Mouse (Mus musculus) bone marrow macrophage, adult 2 months (primary cell): ENCODE data around the gene Car14. TPM values are rescaled to one million over a fixed set of nuclear protein-coding genes. Genes with fewer than 3 reads are reported as not detected.
"Not testable (repeated sequence)": the region's sequence is repeated elsewhere in the genome, so short reads cannot be mapped to it uniquely, and the experiment has no call there.

Experiments used
- H3K27ac ChIP-seq: 2 replicates; pipeline ENCODE4 v1.5.1; 2012; ENCODE audit warnings: low read depth, low read length; ENCODE audit not compliant: insufficient read depth
- H3K4me1 ChIP-seq: 2 replicates; pipeline ENCODE4 v1.6.1; 2012; ENCODE audit warnings: low read length; ENCODE audit not compliant: control insufficient read depth, insufficient read depth
- H3K4me3 ChIP-seq: 2 replicates; pipeline ENCODE4 v1.5.1; 2012; ENCODE audit warnings: mild to moderate bottlenecking, low read length, moderate library complexity; ENCODE audit not compliant: insufficient read depth
- CTCF ChIP-seq: IDR thresholded peaks from 2 replicates; pipeline ENCODE4 v1.5.1; 2012; ENCODE audit warnings: low read depth, mild to moderate bottlenecking, low read length, moderate library complexity
- POLR2A ChIP-seq: IDR thresholded peaks from 2 replicates; pipeline ENCODE4 v1.6.1; 2012; ENCODE audit warnings: mild to moderate bottlenecking, low read depth, low read length, borderline replicate concordance
- polyA plus RNA-seq: library from polyadenylated mRNA; stranded (reverse); fragments of >200 nt; gene quantifications from 2 replicates; pipeline ENCODE4 v1.2.4, GENCODE M21; 2012; ENCODE audit not compliant: missing spikeins, insufficient read depth, insufficient read length

The Car14 gene
- polyA plus RNA-seq, 1 experiment = not detected

DNA sequence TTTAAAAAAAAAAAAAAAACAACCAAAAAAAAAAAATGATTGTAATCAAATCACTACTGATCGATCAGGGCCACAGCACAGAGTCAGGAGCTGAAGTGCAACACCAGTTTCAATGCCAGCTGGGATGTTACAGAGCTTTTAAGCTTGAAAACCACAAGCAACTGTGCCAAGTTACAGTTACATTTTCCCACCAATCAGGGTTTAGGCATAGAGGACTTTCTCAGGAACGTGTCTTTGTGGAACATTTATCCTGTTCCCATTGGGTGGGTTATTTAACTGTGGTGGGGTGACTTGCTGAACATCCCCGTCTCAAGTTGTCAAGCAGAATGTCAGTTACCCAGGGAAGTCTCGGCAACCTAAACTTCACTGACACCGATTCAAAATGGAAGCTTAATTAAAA lies 20.6 kb upstream of the Car14 start:
- TF ChIP-seq CTCF (no peak), POLR2A (no peak)
- Histone ChIP-seq H3K4me1 (0 out of 2 replicates have a peak, but pooled peaks cover 2% of the 10 kb centered on the region), H3K27ac (no peak overlapping the region), H3K4me3 (no peak overlapping the region)

DNA sequence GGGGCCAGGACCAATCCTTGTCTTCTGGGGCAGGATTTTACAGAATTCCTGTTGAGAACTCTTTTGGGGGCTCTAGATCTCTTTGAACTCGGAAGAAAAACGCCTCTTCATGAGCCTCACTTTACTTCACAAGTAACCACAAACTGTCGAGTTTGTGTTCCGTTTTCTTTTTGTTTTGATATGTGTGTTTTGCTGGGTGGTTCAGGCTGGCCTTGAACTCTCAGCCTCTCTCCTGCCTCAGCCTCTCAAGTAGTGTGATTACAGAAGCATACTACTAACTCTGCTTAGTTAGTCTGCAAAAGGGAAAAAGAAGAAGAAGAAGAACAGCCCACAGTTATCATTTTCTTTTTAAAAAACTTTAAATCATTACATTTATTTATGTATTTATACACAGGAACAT lies 19.7 kb upstream of the Car14 start:
- TF ChIP-seq POLR2A = no peak
- TF ChIP-seq CTCF = no peak
- Histone ChIP-seq H3K27ac (no peak overlapping the region), H3K4me3 (no peak overlapping the region), H3K4me1 (0 out of 2 replicates have a peak, but pooled peaks cover 2% of the 10 kb centered on the region)

DNA sequence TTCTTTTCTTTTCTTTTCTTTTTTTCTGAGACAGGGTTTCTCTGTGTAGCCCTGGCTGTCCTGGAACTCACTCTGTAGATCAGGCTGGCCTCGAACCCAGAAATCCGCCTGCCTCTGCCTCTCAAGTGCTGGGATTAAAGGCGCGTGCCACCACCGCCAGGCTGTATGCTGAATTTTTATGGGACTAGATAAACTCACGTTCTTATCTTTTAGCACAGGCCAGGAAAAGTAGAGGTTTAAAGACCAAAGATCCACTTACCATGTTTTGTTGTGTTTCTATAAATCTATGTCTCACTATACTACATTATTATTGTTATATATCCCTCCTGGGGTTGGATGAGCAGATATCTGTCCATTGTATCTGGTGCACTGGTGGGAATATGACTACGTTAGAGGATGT lies 18.9 kb upstream of the Car14 start:
- not testable (repeated sequence) for H3K4me3 ChIP-seq, H3K27ac ChIP-seq, H3K4me1 ChIP-seq

DNA sequence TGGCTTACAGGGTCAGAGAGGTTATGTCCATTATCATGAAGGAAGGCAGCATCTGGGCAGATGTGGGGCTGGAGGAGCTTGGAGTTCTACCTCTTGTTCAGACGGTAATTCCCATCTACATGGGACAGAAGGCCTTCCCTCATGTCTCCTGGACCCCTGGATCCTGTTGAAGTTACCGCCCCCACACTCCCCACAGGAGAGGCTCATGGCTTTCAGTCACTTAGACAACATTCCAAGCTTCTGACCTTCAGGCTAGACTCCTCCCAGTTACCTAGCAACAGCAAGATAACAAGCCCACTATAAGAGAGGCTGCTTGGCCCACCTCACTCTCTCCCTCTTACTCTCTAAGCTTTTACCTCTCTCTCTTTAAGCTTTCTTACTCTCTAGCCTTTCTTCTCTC lies 16.0 kb upstream of the Car14 start:
- not testable (repeated sequence) for H3K27ac ChIP-seq, H3K4me1 ChIP-seq, H3K4me3 ChIP-seq

DNA sequence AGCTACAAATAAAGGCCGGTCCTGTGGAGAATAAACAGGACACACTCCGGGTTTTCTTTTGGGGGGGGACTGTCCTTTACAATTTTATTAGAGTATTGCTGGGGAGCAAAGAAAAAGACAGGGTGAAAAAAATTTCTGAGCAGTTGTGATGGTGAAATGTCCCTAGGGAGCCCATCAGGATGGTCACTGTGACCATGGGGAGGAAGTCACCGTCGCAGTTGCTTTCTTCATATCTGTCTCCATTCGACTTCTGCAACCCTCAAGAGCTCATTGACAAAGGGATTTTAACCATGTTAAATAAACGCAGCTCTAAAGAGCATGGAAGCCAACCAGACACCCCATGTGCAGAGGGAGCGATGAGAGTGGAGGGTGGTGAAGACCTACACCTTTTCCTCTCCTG lies 12.3 kb upstream of the Car14 start:
- H3K4me1 ChIP-seq = peaks cover 3% of the 10 kb centered on the region; the same call in 1 of the 2 replicates
- no peak for TF ChIP-seq POLR2A
- TF ChIP-seq CTCF = no peak
- H3K4me3 ChIP-seq = no peak overlapping the region
- H3K27ac ChIP-seq = no peak overlapping the region

DNA sequence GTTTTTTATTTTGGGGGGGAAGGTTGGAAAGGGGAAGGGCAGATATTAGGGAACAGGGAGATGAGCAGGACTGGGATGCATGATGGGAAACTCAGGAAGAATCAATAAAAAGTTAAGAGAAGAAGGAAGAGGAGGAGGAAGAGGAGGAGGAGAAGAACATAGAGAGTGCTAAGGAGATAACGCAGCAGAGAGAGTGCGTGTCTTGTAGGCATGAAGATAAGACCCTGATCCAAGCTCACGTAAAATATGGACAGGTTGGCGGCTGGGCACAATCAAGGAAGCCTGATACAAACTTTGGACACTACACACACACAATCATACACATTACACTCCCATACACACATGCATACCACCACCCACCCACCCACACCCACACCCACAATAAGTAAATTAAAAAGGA lies 10.2 kb upstream of the Car14 start:
- no peak overlapping the region for H3K4me3 ChIP-seq
- TF ChIP-seq POLR2A = no peak
- TF ChIP-seq CTCF = no peak
- no peak overlapping the region for H3K27ac ChIP-seq
- peaks cover 3% of the 10 kb centered on the region; the same call in 1 of the 2 replicates for H3K4me1 ChIP-seq

DNA sequence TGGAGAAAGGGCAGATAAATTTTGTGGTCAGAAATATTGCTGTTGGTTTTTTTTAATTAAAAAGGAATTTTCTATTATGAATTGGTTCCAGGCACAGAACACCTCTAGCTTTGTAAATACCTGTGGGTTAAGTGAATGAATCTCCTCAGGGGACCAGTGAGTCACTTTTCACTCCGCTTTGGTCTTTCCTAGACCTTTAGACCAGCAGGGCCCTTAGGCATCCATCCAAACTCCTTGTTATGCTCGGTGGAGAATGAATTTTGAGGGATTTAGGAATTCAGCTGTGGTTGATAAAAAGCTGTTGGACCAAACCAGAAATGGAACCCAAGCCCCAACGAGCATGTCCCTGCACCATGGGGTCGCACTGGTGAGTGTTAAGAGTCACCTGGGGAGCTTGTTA lies 3.1 kb upstream of the Car14 start:
- Histone ChIP-seq H3K4me3 (no peak overlapping the region), H3K27ac (no peak overlapping the region), H3K4me1 (peaks cover 10% of the 10 kb centered on the region)
- TF ChIP-seq POLR2A (no peak), CTCF (no peak)

DNA sequence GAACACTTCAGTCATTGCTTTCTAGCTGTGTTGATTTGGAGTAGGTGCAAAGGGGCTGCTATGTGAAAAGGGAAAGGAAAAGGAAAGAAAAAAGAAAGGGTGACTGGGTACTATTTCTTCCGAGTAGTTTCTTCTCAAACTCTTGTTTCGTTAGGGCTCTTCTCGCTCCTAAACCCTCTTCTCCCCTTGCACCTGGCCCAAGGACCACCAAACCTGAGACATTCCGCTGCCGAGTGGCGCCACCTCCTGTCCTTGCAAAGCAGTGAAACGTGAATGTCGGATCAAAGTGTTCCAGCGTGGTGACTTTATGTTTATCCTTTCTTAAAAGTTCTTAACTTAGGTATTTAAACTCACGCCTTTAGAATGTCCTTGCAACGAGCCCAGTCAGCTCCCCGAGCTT lies 2.4 kb upstream of the Car14 start:
- peak; percentile 98 for TF ChIP-seq CTCF
- no peak for TF ChIP-seq POLR2A
- H3K27ac ChIP-seq = no peak overlapping the region
- H3K4me1 ChIP-seq = peaks cover 10% of the 10 kb centered on the region
- peak overlapping the region; percentile 31 for H3K4me3 ChIP-seq

DNA sequence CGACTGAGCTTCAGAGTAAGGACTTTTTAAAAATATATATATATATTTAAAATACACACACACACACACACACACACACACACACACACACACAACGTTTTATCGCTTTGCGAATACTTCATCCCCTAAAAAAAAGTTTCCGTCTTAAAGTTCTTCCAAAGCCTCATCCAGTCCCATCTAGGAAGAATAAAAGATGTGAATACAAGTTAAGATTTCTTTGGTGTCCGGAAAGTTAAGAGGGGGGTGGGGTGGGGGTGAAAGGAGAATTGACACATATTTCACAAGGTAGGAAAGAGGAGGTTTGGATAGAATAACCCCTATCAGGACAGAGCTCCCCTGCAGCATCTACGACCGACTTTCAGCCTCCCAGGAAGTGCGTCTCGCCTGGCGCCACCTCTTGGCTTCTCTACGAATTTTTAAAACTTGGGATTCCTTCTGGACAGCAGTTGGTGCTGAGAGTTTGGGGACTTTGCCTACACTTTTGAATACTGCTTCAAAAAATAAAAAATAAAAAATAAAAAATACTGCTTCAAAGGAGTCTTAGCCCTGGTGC lies 1.5 kb upstream of the Car14 start:
- H3K27ac ChIP-seq = no peak overlapping the region
- TF ChIP-seq POLR2A (no peak), CTCF (peak; percentile 52)
- peak overlapping the region; percentile 31; the same call in 1 of the 2 replicates for H3K4me3 ChIP-seq
- peaks cover 10% of the 10 kb centered on the region for H3K4me1 ChIP-seq

DNA sequence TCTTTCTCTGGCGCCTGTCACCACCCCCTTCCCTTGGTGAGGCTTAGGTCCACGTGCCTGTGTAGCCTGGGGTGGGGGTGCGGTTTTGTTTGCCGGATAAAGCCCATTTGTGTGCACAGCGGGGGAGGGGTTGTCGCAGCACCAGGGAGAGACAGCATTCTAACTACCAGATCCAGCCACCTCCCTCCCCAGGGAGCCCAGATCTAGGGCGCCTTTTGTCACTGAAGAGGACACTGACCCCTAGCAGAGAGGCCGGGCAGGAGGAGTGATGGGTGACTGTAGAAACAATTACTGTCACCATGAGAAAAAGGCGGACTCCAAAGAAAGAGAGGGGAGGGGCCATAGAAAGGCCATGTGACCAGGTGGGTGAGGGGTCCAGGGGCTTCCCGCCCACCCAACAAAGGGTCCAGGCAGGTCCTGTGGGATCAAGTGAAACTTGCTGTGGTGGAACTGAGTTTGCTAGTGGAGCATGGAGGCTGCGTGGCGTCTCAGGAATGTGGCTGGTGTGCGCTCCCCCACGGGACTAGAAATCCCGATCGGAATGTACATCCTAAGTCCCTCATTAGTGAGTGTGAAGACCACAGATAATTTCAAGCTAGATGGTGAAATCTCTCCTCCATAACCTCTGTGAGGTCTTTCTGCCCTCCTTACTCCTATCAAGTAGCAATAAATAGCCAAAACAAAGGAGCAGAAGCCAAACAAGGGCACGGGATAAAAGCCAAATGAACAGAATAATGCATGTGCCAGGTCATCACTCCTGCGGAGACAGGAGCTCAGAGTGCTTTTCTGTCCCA lies 852 bp upstream of the Car14 start:
- H3K27ac ChIP-seq = no peak overlapping the region
- peak overlapping the region; percentile 27 for H3K4me3 ChIP-seq
- TF ChIP-seq CTCF = no peak
- TF ChIP-seq POLR2A = no peak
- H3K4me1 ChIP-seq = peaks cover 10% of the 10 kb centered on the region
